Mouse (Mus musculus) activated CD4-positive, CD25-positive, alpha-beta regulatory T cell, adult 4 months (primary cell): ENCODE measurements at regions not wholly inside any gene's neighbourhood (a gene's known extent, or its start where the extent isn't known, plus 50 kb on each side); places are given as distances from the start of the nearest gene placed in this dataset.

Experiments used
- ATAC-seq: one replicate; pipeline ENCODE4 v1.8.0; 2017

DNA sequence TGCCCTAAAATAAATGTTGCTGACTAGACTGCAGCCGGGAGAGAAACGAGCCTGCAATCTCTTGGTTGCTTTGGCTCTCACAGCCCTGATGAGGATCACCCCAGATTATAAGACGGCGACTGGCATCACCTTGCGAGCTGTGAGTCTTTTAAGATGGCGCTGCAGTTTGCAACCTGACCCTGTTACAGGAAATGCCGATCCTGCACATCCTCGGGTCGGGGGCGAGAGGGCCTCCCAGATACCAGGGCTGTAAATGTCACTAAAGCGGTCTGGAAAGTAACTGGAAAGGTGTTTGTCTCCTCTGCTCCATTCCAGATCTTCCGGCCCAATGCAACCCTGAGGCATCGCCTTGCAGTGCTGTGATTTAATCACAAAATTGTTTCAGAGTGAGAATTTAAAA, 53.4 kb downstream of the Cartpt start:
- ATAC-seq: no peak

DNA sequence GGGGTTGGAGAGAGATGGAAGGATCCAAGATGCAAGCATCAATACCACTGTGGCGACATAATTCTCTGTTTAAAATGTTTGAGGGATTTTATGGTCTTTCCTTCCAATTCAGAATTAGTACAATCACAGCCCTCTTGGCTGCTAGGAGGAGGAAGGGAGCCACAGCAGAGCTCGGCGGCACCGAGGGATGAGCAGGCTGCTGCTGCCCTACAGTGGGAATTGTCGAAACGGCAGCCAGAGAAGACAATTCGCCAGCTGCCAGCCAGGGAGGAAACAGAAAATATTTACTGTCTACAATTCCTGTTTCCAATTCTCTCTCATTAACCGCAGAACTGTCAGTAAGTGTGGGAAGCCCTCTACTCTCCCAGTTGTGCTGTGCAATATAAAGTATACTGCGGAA, 58.3 kb downstream of the Cartpt start:
- ATAC-seq: no peak

GRCm38 (mm10) chr13:99839446-99839845, 61.4 kb downstream of the Cartpt start:
- ATAC-seq: no peak

DNA sequence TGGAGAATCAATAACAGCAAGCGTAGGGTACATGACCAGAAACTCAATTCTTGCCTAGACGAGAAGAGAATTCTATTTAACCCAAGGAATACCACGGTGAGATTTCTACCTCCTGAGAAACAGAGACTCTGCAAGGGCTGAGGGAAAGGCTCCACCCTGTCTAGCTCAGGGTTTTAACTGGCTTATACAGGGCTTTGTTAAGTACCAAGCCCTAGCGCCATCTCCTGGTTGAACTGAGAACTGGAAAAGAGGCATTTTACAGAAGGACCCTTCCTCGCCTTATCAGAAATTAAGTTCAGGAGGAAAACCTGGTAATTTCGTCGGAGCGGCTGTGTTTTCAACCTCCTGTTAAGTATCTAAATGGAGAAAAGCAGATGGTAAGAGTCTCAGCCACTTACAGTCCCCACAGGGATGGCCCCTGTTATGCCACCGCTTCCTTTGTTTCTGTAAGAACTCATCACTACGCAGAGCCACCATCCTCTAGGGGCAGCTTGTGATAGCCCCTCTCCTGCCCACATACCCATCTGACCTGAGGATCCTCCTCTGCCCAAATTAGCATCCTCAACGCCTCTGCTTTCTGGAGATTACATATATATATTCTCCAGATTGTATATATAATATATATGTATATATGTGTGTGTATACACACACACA, 63.0 kb downstream of the Cartpt start:
- no peak for ATAC-seq

DNA sequence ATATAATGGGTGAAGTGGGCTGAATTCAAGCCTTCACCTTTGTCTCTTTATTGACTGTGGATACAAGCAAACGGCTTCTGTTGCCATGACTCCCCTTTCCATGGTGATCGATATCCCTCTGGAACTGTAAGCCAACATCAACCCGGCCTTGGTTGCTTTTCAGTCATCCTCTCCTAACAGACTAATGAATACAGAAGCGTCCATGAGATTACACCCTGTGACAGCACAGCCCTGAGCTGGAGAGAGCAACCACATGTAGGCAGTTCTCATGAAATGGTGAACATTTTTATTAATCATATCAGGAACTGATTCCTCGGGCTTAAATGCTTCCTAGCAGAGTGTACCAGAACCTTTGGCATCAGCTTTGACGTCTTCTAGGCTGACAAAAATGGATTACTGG, 63.7 kb downstream of the Cartpt start:
- no peak for ATAC-seq

DNA sequence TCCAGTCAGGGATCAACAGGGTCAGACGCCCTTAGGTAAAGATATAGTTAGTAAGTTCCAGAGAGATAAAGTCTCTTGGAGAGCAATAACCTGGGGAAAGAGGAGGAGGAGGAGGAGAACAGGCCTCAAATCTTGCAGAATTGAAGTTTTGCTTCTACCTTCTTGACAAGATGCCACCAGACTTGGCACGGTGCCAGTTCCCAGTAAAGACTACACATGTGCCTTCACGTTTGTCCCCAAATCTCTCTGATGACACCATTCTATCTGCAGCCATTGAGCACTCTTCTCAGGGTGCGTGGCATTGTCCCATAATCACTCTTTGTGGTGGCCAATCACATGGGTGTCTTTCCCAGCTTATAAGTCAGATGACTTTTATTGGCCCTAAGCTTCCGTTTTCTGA, 64.3 kb downstream of the Cartpt start:
- no peak for ATAC-seq

GRCm38 (mm10) chr13:99835518-99835917, 65.4 kb downstream of the Cartpt start:
- ATAC-seq: no peak

- ATAC-seq: no peak
These were observed 70.7 kb downstream of the Cartpt start for GRCm38 (mm10) chr13:99830080-99830724.

DNA sequence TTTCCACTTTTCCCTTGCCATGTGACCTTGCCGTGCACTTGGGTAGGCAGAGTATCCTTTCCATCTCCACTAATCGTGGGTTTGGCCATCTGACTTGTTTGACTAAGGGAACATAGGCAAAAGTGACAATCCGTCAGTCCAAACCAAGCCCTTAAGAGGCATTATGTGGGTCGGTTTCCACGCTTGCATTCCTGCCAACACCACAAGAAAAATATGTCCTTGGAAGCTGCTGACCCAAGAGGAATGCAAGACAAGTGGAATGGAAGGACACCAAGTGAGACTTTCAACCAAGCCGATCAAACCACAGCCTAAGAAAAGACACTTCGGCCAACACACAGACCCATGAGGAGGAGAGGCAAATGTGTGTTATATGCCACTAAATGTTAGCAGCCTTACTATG, 73.3 kb downstream of the Cartpt start:
- ATAC-seq: no peak

GRCm38 (mm10) chr13:99824625-99825024, 76.3 kb downstream of the Cartpt start:
- ATAC-seq: no peak

DNA sequence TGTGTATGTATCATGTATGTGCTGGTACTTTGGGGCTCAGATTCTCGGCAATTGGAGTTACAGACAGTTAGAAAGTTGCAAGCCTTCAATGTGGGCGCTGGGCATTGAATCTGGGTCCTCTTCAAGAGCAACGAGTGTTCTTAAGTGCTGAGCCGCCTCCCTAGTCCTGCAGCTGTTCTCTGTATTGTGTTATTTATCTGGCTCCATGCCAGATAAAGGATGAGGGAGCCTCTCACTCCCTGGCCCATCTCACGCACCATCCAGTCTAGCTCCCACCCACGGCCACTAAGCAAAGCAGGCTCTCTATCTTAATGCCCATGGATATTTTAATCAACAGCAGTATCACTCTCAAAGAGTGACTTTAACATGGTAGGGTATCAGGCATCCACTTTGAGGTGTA, 84.2 kb downstream of the Cartpt start:
- no peak for ATAC-seq

GRCm38 (mm10) chr13:99815786-99816185, 85.1 kb downstream of the Cartpt start:
- ATAC-seq: no peak

- no peak for ATAC-seq
These were observed 86.1 kb downstream of the Cartpt start for GRCm38 (mm10) chr13:99814801-99815200.

- ATAC-seq: no peak
These were observed 86.8 kb downstream of the Cartpt start for GRCm38 (mm10) chr13:99814033-99814556.

- no peak for ATAC-seq
These were observed 106.4 kb downstream of the Cartpt start for GRCm38 (mm10) chr13:99794448-99794847.

GRCm38 (mm10) chr13:99793786-99794435, 107.0 kb downstream of the Cartpt start:
- no peak for ATAC-seq

DNA sequence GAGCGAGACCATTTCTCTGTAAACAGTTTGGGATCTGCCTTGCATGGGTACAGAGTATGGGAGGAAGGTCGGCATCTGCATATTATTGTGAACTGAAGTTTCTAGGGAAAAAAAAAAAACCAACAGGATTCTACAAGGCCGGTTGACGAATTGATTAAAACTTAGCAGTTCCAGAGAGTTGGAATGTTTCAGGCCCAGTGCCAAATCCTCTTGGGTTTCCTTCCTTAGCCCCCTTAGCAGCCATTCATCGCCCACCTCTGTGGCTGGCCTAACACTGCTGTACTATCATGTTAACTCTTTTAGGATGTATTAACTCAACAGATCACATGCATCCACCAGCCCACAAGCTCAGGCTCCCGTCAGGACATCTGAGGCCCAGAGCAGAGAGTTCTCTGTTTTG, 107.9 kb downstream of the Cartpt start:
- ATAC-seq: no peak

- no peak for ATAC-seq
These were observed 109.9 kb downstream of the Cartpt start for GRCm38 (mm10) chr13:99790951-99791350.

DNA sequence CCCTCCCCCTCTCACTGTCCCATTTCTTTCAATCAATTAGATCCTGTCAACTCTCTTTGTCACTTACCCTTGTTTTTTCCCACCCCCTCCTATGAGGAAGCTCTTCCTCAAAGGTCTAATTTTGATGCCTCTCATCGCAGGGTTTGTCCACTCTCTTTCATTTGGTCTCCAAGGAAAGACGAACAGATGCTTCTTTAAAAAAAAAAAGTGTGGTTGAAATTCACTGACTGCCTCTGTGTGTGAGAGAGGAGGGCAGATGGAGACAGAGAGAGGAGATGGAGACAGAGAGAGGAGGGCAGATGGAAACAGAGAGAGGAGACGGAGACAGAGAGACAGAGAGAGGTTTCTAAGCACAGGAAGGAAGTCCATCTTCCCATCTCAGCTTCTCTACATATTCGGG, 113.1 kb downstream of the Cartpt start:
- no peak for ATAC-seq

- no peak for ATAC-seq
These were observed 115.5 kb downstream of the Cartpt start for GRCm38 (mm10) chr13:99785427-99785826.

DNA sequence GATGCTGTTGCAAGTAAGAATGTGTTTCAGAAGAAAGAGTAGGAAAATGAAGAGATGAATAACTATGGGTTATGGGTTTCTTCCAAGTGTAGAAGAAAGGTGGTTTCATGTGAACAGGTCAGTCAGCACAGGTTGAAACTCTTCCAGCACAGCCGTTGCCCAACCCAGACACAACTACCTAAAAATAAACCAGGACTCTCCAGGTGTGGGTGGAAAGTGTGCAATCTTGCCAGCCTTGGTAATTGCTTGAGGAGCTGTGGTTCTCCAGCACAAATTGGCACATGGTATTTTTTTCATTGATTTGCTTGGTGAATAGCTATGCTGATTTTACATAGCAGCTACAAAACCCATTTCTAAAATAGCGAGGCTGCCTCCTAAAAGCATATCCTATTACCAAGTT, 116.6 kb downstream of the Cartpt start:
- ATAC-seq: no peak

- ATAC-seq: no peak
These were observed 117.8 kb downstream of the Cartpt start for GRCm38 (mm10) chr13:99782883-99783721.

GRCm38 (mm10) chr13:99781616-99782015, 119.3 kb downstream of the Cartpt start:
- no peak for ATAC-seq
